Mouse (Mus musculus) stomach, embryonic 16.5 days (tissue): ENCODE results near the gene Ppp1r12c. TPM values are rescaled to one million over a fixed set of nuclear protein-coding genes. Genes with fewer than 3 reads are reported as not detected.

Experiments
- ATAC-seq: fragments of 200-750 bp; cut with Nextera tagmentation; 2 replicates; pipeline ENCODE4 v1.8.0; 2017; ENCODE audit warnings: moderate number of reproducible peaks, moderate TSS enrichment; ENCODE audit not compliant: insufficient read depth, low FRiP score
- H3K27ac ChIP-seq: fragments of 300-500 bp; sonication (generic); 2 replicates; pipeline ENCODE4 v1.5.1; 2014; ENCODE audit warnings: low read length
- H3K27me3 ChIP-seq: fragments of 300-500 bp; sonication (generic); 2 replicates; pipeline ENCODE4 v1.6.1; 2014; ENCODE audit warnings: low read length, control low read depth, mixed read lengths; ENCODE audit not compliant: control insufficient read depth, insufficient read depth
- H3K36me3 ChIP-seq: fragments of 300-500 bp; sonication (generic); 2 replicates; pipeline ENCODE4 v1.6.1; 2014; ENCODE audit warnings: low read length; ENCODE audit not compliant: control insufficient read depth, insufficient read depth
- H3K4me1 ChIP-seq: fragments of 300-500 bp; sonication (generic); 2 replicates; pipeline ENCODE4 v1.6.1; 2014; ENCODE audit warnings: low read length, control low read depth, mixed read lengths; ENCODE audit not compliant: control insufficient read depth, insufficient read depth
- H3K4me2 ChIP-seq: fragments of 300-500 bp; sonication (generic); 2 replicates; pipeline ENCODE4 v1.6.1; 2014; ENCODE audit warnings: low read depth, low read length, mixed read lengths
- H3K4me3 ChIP-seq: fragments of 300-500 bp; sonication (generic); replicated peaks from 2 replicates; pipeline ENCODE4 v1.5.1; 2014; ENCODE audit warnings: mild to moderate bottlenecking, low read length
- H3K9ac ChIP-seq: fragments of 300-500 bp; sonication (generic); 2 replicates; pipeline ENCODE4 v1.6.1; 2014; ENCODE audit warnings: low read length
- H3K9me3 ChIP-seq: fragments of 300-500 bp; sonication (generic); replicated peaks from 2 replicates; pipeline ENCODE4 v1.6.1; 2016; ENCODE audit warnings: low read length, control low read depth; ENCODE audit not compliant: control insufficient read depth
- WGBS: fragments of 180-500 bp; shearing (Covaris S2); extraction: QIAGEN DNeasy Blood & Tissue Kit; methylation state at CpG from one replicate; pipeline ENCODE4 v1.1.7; 2014; 5-methylcytosine and 5-hydroxymethylcytosine counted together
- polyA plus RNA-seq: library from polyadenylated mRNA; unstranded; fragments of >200 nt; fragmentation: Nextera tagmentation; extraction: Ambion mirVana; gene quantifications from 2 replicates; pipeline ENCODE4 v1.2.1, GENCODE M21; 2015

Ppp1r12c gene
- polyA plus RNA-seq, 1 experiment from 2014 or later = 22.3 TPM

GRCm38 (mm10) chr7:4521231-4522003, 19.9 kb upstream of the Ppp1r12c start:
- no peak for ATAC-seq
- Histone ChIP-seq H3K36me3 (no peaks in the 10 kb centered on the region), H3K9me3 (no peaks in the 10 kb centered on the region), H3K27ac (no peak overlapping the region), H3K9ac (peak overlapping the region; percentile 28; the same call in 1 of the 2 replicates), H3K4me3 (peak overlapping the region; percentile 34), H3K4me1 (peaks cover 4% of the 10 kb centered on the region; the same call in 1 of the 2 replicates), H3K27me3 (no peaks in the 10 kb centered on the region), H3K4me2 (peak overlapping the region; percentile 56)
- 29% methylated on average over 32 of the region's 32 CpGs for WGBS

GRCm38 (mm10) chr7:4518487-4518886, 17.0 kb upstream of the Ppp1r12c start:
- peaks cover 13% of the 10 kb centered on the region for H3K4me1 ChIP-seq
- no peak for ATAC-seq
- WGBS = 66% methylated on average over 1 of the region's 1 CpGs

GRCm38 (mm10) chr7:4516332-4517050, 15.0 kb upstream of the Ppp1r12c start, which contains the start of gene Tnnt1:
TSS of gene Tnnt1 (minus strand) at chr7:4516382.
- no peak for ATAC-seq
- Histone ChIP-seq H3K9ac (0 out of 2 replicates have a peak within 1 kb of the TSS, but pooled peaks have one; percentile 26), H3K27ac (no peak within 1 kb of the TSS), H3K4me2 (no peak within 1 kb of the TSS), H3K36me3 (no peaks in the 10 kb centered on the region), H3K4me3 (no peak within 1 kb of the TSS), H3K4me1 (peaks cover 13% of the 10 kb centered on the region), H3K9me3 (no peaks in the 10 kb centered on the region), H3K27me3 (no peaks in the 10 kb centered on the region)
- 27% methylated on average over 3 of the region's 4 CpGs for WGBS

More at GRCm38 (mm10) chr7:4518487-4518886, 17.0 kb upstream of the Ppp1r12c start:
- Histone ChIP-seq H3K27me3 (no peaks in the 10 kb centered on the region), H3K4me2 (no peak overlapping the region), H3K4me3 (no peak overlapping the region), H3K27ac (no peak overlapping the region), H3K36me3 (no peaks in the 10 kb centered on the region), H3K9me3 (no peaks in the 10 kb centered on the region), H3K9ac (no peak overlapping the region)

- no peak overlapping the region for H3K4me2 ChIP-seq
- H3K27ac ChIP-seq = no peak overlapping the region
- peaks cover 13% of the 10 kb centered on the region for H3K4me1 ChIP-seq
- H3K4me3 ChIP-seq = no peak overlapping the region
- H3K36me3 ChIP-seq = no peaks in the 10 kb centered on the region
- H3K27me3 ChIP-seq = no peaks in the 10 kb centered on the region
- 0 out of 2 replicates have a peak overlapping the region, but pooled peaks have one; percentile 26 for H3K9ac ChIP-seq
- no peak for ATAC-seq
- no peaks in the 10 kb centered on the region for H3K9me3 ChIP-seq
- WGBS = 59% methylated on average over 6 of the region's 6 CpGs
Measured at GRCm38 (mm10) chr7:4515853-4516252, 14.4 kb upstream of the Ppp1r12c start.

GRCm38 (mm10) chr7:4513829-4514712, 12.6 kb upstream of the Ppp1r12c start:
- Histone ChIP-seq H3K27me3 (no peaks in the 10 kb centered on the region), H3K9ac (peak overlapping the region; percentile 51), H3K27ac (peak overlapping the region; percentile 64), H3K4me2 (no peak overlapping the region; the same call in 1 of the 2 replicates), H3K4me1 (peaks cover 17% of the 10 kb centered on the region), H3K36me3 (no peaks in the 10 kb centered on the region), H3K4me3 (no peak overlapping the region), H3K9me3 (no peaks in the 10 kb centered on the region)
- ATAC-seq = peak; percentile 56
- 32% methylated on average over 6 of the region's 6 CpGs for WGBS

GRCm38 (mm10) chr7:4513236-4513635, 11.8 kb upstream of the Ppp1r12c start:
- WGBS = 34% methylated on average over 13 of the region's 13 CpGs
- peaks cover 17% of the 10 kb centered on the region for H3K4me1 ChIP-seq
- no peaks in the 10 kb centered on the region for H3K9me3 ChIP-seq
- no peaks in the 10 kb centered on the region for H3K27me3 ChIP-seq
- no peak overlapping the region; the same call in 1 of the 2 replicates for H3K9ac ChIP-seq
- H3K4me2 ChIP-seq = no peak overlapping the region
- H3K36me3 ChIP-seq = no peaks in the 10 kb centered on the region
- H3K27ac ChIP-seq = no peak overlapping the region
- no peak overlapping the region for H3K4me3 ChIP-seq
- ATAC-seq = no peak

GRCm38 (mm10) chr7:4511489-4512224, 10.2 kb upstream of the Ppp1r12c start:
- H3K4me2 ChIP-seq = no peak overlapping the region
- H3K27ac ChIP-seq = no peak overlapping the region
- no peak overlapping the region for H3K4me3 ChIP-seq
- WGBS = 62% methylated on average over 8 of the region's 8 CpGs
- peaks cover 17% of the 10 kb centered on the region for H3K4me1 ChIP-seq
- ATAC-seq = no peak
- no peak overlapping the region for H3K9ac ChIP-seq
- H3K9me3 ChIP-seq = no peaks in the 10 kb centered on the region
- no peaks in the 10 kb centered on the region for H3K27me3 ChIP-seq
- H3K36me3 ChIP-seq = no peaks in the 10 kb centered on the region

- 20% methylated on average over 24 of the region's 24 CpGs for WGBS
- H3K4me1 ChIP-seq = peaks cover 15% of the 10 kb centered on the region
- no peak overlapping the region for H3K9ac ChIP-seq
- ATAC-seq = peak; percentile 63
- H3K27me3 ChIP-seq = no peaks in the 10 kb centered on the region
- H3K4me2 ChIP-seq = peak overlapping the region; percentile 32
- H3K27ac ChIP-seq = no peak overlapping the region
- no peaks in the 10 kb centered on the region for H3K9me3 ChIP-seq
- H3K4me3 ChIP-seq = no peak overlapping the region
- no peaks in the 10 kb centered on the region for H3K36me3 ChIP-seq
Measured at GRCm38 (mm10) chr7:4509863-4510608, 8.6 kb upstream of the Ppp1r12c start.
